In genomic region chr13:23436231-23436661, GRCm38 (mm10) we compare ENCODE assay signal across 8 mouse cellular contexts. TPM values are rescaled to one million over a fixed set of nuclear protein-coding genes. Genes with fewer than 3 reads are reported as not detected.
DNase-seq lines count a peak whose midpoint lies in the region; ATAC-seq and TF ChIP-seq lines count a peak whose summit lies in the region.

No protein-coding gene starts in this region.

- peak overlapping the region; percentile 40 for H3K4me3 ChIP-seq in forebrain, embryonic 12.5 days (replicated peaks)
- peak overlapping the region; percentile 52 for H3K4me3 ChIP-seq in hindbrain, postnatal 0 days (ENCODE audit: low read length)
- H3K4me3 ChIP-seq in liver, embryonic 13.5 days (replicated peaks): peak overlapping the region; percentile 59
- H3K4me3 ChIP-seq in neural tube, embryonic 12.5 days: no peak overlapping the region

- no peak for ATAC-seq in forebrain, embryonic 12.5 days (ENCODE audit: low FRiP score)
- no peak for ATAC-seq in hindbrain, postnatal 0 days
- ATAC-seq in liver, embryonic 13.5 days (ENCODE audit: low read depth): no peak
- no peak for ATAC-seq in neural tube, embryonic 12.5 days (ENCODE audit: low FRiP score, low read depth)
- no peak for ATAC-seq in frontal cortex, adult (ENCODE audit: low TSS enrichment)

- H3K4me2 ChIP-seq in forebrain, embryonic 12.5 days: peak overlapping the region; percentile 65
- peak overlapping the region; percentile 80 for H3K4me2 ChIP-seq in hindbrain, postnatal 0 days (ENCODE audit: low read depth, low read length)
- peak overlapping the region; percentile 76 for H3K4me2 ChIP-seq in liver, embryonic 13.5 days
- peak overlapping the region; percentile 59 for H3K4me2 ChIP-seq in neural tube, embryonic 12.5 days (replicated peaks)

- no peaks in the 10 kb centered on the region for H3K36me3 ChIP-seq in forebrain, embryonic 12.5 days (replicated peaks)
- H3K36me3 ChIP-seq in hindbrain, postnatal 0 days (ENCODE audit: insufficient read depth, low read length): no peaks in the 10 kb centered on the region
- H3K36me3 ChIP-seq in liver, embryonic 13.5 days: no peaks in the 10 kb centered on the region
- H3K36me3 ChIP-seq in neural tube, embryonic 12.5 days: no peaks in the 10 kb centered on the region

- no peak for TF ChIP-seq CTCF in hindbrain, postnatal 0 days (IDR thresholded peaks at IDR 0.05; ENCODE audit: low read depth)

- H3K27me3 ChIP-seq in forebrain, embryonic 12.5 days: no peaks in the 10 kb centered on the region
- no peaks in the 10 kb centered on the region for H3K27me3 ChIP-seq in hindbrain, postnatal 0 days (ENCODE audit: insufficient read depth, low read length)
- H3K27me3 ChIP-seq in liver, embryonic 13.5 days: no peaks in the 10 kb centered on the region
- H3K27me3 ChIP-seq in neural tube, embryonic 12.5 days (replicated peaks): no peaks in the 10 kb centered on the region

- no peaks in the 10 kb centered on the region for H3K9me3 ChIP-seq in forebrain, embryonic 12.5 days
- no peaks in the 10 kb centered on the region for H3K9me3 ChIP-seq in hindbrain, postnatal 0 days (ENCODE audit: low read length)
- no peaks in the 10 kb centered on the region for H3K9me3 ChIP-seq in liver, embryonic 13.5 days (replicated peaks)
- H3K9me3 ChIP-seq in neural tube, embryonic 12.5 days: no peaks in the 10 kb centered on the region

- H3K9ac ChIP-seq in forebrain, embryonic 12.5 days: no peak overlapping the region
- H3K9ac ChIP-seq in hindbrain, postnatal 0 days (replicated peaks; ENCODE audit: low read length): no peak overlapping the region; the same call in 1 of the 2 replicates
- peak overlapping the region; percentile 71; the same call in 1 of the 2 replicates for H3K9ac ChIP-seq in liver, embryonic 13.5 days
- 0 out of 2 replicates have a peak overlapping the region, but pooled peaks have one; percentile 42 for H3K9ac ChIP-seq in neural tube, embryonic 12.5 days

- peak; percentile 65 to 80 for DNase-seq in right cerebral cortex, adult 2 months (ENCODE audit: low spot score in 2 of 2)
- DNase-seq in right cerebral cortex, postnatal 25 days: no peak
- DNase-seq in ZHBTc4 (ENCODE audit: low read depth, low spot score): peak; percentile 60
- peak; percentile 73 for DNase-seq in hindbrain, postnatal 0 days (ENCODE audit: low spot score)
- DNase-seq in liver, embryonic 13.5 days: no peak

- H3K4me1 ChIP-seq in forebrain, embryonic 12.5 days: peaks cover 18% of the 10 kb centered on the region
- H3K4me1 ChIP-seq in hindbrain, postnatal 0 days (ENCODE audit: insufficient read depth, low read length): no peaks in the 10 kb centered on the region; the same call in 1 of the 2 replicates
- H3K4me1 ChIP-seq in liver, embryonic 13.5 days (replicated peaks): peaks cover 35% of the 10 kb centered on the region
- peaks cover 6% of the 10 kb centered on the region; the same call in 1 of the 2 replicates for H3K4me1 ChIP-seq in neural tube, embryonic 12.5 days

- no peak overlapping the region for H3K27ac ChIP-seq in forebrain, embryonic 12.5 days
- no peak overlapping the region for H3K27ac ChIP-seq in hindbrain, postnatal 0 days
- no peak overlapping the region for H3K27ac ChIP-seq in liver, embryonic 13.5 days
- H3K27ac ChIP-seq in neural tube, embryonic 12.5 days: no peak overlapping the region

- 1% methylated on average over 11 of the region's 11 CpGs for WGBS in forebrain, embryonic 12.5 days
- 3% methylated on average over 11 of the region's 11 CpGs for WGBS in hindbrain, postnatal 0 days
- 1% methylated on average over 11 of the region's 11 CpGs for WGBS in liver, embryonic 13.5 days (ENCODE audit: insufficient replicate concordance)
- under 1% methylated on average over 11 of the region's 11 CpGs for WGBS in neural tube, embryonic 12.5 days

RNA-seq across cellular contexts. Expression of gene Abt1, which starts 12.6 kb away (rescaled TPM):
- polyA plus RNA-seq in forebrain, embryonic 12.5 days (2016; fragmentation: Nextera tagmentation; extraction: Ambion mirVana): 13.0 and 13.2 TPM in 2 replicates
- total RNA-seq in hindbrain, postnatal 0 days (2014; rRNA removed): 5.0 and 5.5 TPM in 2 replicates
- 7.2 and 7.6 TPM in 2 replicates for polyA plus RNA-seq in hindbrain, postnatal 0 days (2015; fragmentation: Nextera tagmentation; extraction: Ambion mirVana)
- polyA plus RNA-seq in liver, embryonic 13.5 days (2015; fragmentation: Nextera tagmentation; extraction: Ambion mirVana): 8.3 and 9.1 TPM in 2 replicates
- polyA plus RNA-seq in neural tube, embryonic 12.5 days (2016; fragmentation: Nextera tagmentation; extraction: Ambion mirVana): 11.4 TPM in 2 replicates

RNA-seq across cellular contexts. Expression of gene Btn1a1, which starts 29.5 kb away (rescaled TPM):
- polyA plus RNA-seq in forebrain, embryonic 12.5 days (2016; fragmentation: Nextera tagmentation; extraction: Ambion mirVana): 0.18 and 0.36 TPM in 2 replicates
- 0.40 and 0.89 TPM in 2 replicates for total RNA-seq in hindbrain, postnatal 0 days (2014; rRNA removed)
- polyA plus RNA-seq in hindbrain, postnatal 0 days (2015; fragmentation: Nextera tagmentation; extraction: Ambion mirVana): 0.15 and 0.24 TPM in 2 replicates
- 1.5 and 2.0 TPM in 2 replicates for polyA plus RNA-seq in liver, embryonic 13.5 days (2015; fragmentation: Nextera tagmentation; extraction: Ambion mirVana)
- not detected in 2 replicates for polyA plus RNA-seq in neural tube, embryonic 12.5 days (2016; fragmentation: Nextera tagmentation; extraction: Ambion mirVana)

RNA-seq across cellular contexts. Expression of gene Btn2a2, which starts 52.4 kb away (rescaled TPM):
- polyA plus RNA-seq in forebrain, embryonic 12.5 days (2016; fragmentation: Nextera tagmentation; extraction: Ambion mirVana): 0.23 and 0.36 TPM in 2 replicates
- total RNA-seq in hindbrain, postnatal 0 days (2014; rRNA removed): not detected in 2 replicates
- 0.11 TPM in 1 of 2 replicates, not detected in the other for polyA plus RNA-seq in hindbrain, postnatal 0 days (2015; fragmentation: Nextera tagmentation; extraction: Ambion mirVana)
- not detected in 2 replicates for polyA plus RNA-seq in liver, embryonic 13.5 days (2015; fragmentation: Nextera tagmentation; extraction: Ambion mirVana)
- polyA plus RNA-seq in neural tube, embryonic 12.5 days (2016; fragmentation: Nextera tagmentation; extraction: Ambion mirVana): 0.23 and 0.31 TPM in 2 replicates

Comparison
In these comparisons a context has a peak if more than half of its experiments do, and no peak if none do; other contexts are left out.
1. DNase-seq: peak in right cerebral cortex, adult 2 months (2 of 2), ZHBTc4 (single experiment) and hindbrain, postnatal 0 days (single experiment); none in right cerebral cortex, postnatal 25 days (single experiment) and liver, embryonic 13.5 days (single experiment).
2. H3K9ac ChIP-seq: peak in liver, embryonic 13.5 days (single experiment) and neural tube, embryonic 12.5 days (single experiment); none in forebrain, embryonic 12.5 days (single experiment) and hindbrain, postnatal 0 days (single experiment).
3. Peak in every context shown above with its lines, with median percentiles within 50 percentile points of each other: H3K4me2 ChIP-seq.